Mouse (Mus musculus) midbrain, embryonic 13.5 days (tissue): Measurements from ENCODE around the gene Islr2. TPM values are rescaled to one million over a fixed set of nuclear protein-coding genes. Genes with fewer than 3 reads are reported as not detected.

ENCODE experiments used
- ATAC-seq: fragments of 200-750 bp; cut with Nextera tagmentation; 2 replicates; pipeline ENCODE4 v1.8.0; 2017; ENCODE audit warnings: mild to moderate bottlenecking, moderate TSS enrichment, moderate library complexity
- H3K27ac ChIP-seq: fragments of 300-500 bp; sonication (generic); 2 replicates; pipeline ENCODE4 v1.5.1; 2015; ENCODE audit warnings: inconsistent platforms, mild to moderate bottlenecking, moderate library complexity
- H3K27me3 ChIP-seq: fragments of 300-500 bp; sonication (generic); 2 replicates; pipeline ENCODE4 v1.6.1; 2015; ENCODE audit warnings: mild to moderate bottlenecking, inconsistent platforms
- H3K36me3 ChIP-seq: fragments of 300-500 bp; sonication (generic); 2 replicates; pipeline ENCODE4 v1.6.1; 2015; ENCODE audit warnings: mild to moderate bottlenecking, inconsistent platforms
- H3K4me1 ChIP-seq: fragments of 300-500 bp; sonication (generic); replicated peaks from 2 replicates; pipeline ENCODE4 v1.6.1; 2015; ENCODE audit warnings: inconsistent platforms
- H3K4me2 ChIP-seq: fragments of 300-500 bp; sonication (generic); replicated peaks from 2 replicates; pipeline ENCODE4 v1.6.1; 2015; ENCODE audit warnings: moderate library complexity, mild to moderate bottlenecking, inconsistent platforms
- H3K4me3 ChIP-seq: fragments of 300-500 bp; sonication (generic); replicated peaks from 2 replicates; pipeline ENCODE4 v1.5.1; 2015; ENCODE audit warnings: mild to moderate bottlenecking, inconsistent platforms
- H3K9ac ChIP-seq: fragments of 300-500 bp; sonication (generic); replicated peaks from 2 replicates; pipeline ENCODE4 v1.6.1; 2015; ENCODE audit warnings: mild to moderate bottlenecking, inconsistent platforms
- H3K9me3 ChIP-seq: fragments of 300-500 bp; sonication (generic); 2 replicates; pipeline ENCODE4 v1.6.1; 2016; ENCODE audit warnings: mild to moderate bottlenecking, inconsistent platforms
- WGBS: fragments of 180-500 bp; shearing (Covaris S2); methylation state at CpG from one replicate; pipeline ENCODE4 v1.1.7; 2015; 5-methylcytosine and 5-hydroxymethylcytosine counted together
- microRNA-seq: library from miRNA; unstranded; fragments of <30 nt; microRNA quantifications from one replicate; pipeline ENCODE4, GENCODE M21; 2016
- polyA plus RNA-seq: library from polyadenylated mRNA; unstranded; fragments of >200 nt; fragmentation: Nextera tagmentation; extraction: Ambion mirVana; gene quantifications from 2 replicates; pipeline ENCODE4 v1.2.1, GENCODE M21; 2015

The Islr2 gene
- polyA plus RNA-seq, 1 experiment from 2014 or later: 51.7 TPM

GRCm38 (mm10) chr9:58157838-58158237 lies 46.3 kb downstream of the Islr2 start:
- no peak overlapping the region for H3K27ac ChIP-seq
- ATAC-seq: no peak
- no peak overlapping the region for H3K4me2 ChIP-seq
- H3K27me3 ChIP-seq: no peaks in the 10 kb centered on the region
- WGBS: 92% methylated on average over 13 of the region's 13 CpGs
- H3K36me3 ChIP-seq: no peaks in the 10 kb centered on the region
- H3K9me3 ChIP-seq: no peaks in the 10 kb centered on the region
- no peak overlapping the region for H3K9ac ChIP-seq
- H3K4me3 ChIP-seq: no peak overlapping the region
- peaks cover 25% of the 10 kb centered on the region for H3K4me1 ChIP-seq

GRCm38 (mm10) chr9:58156819-58157560 lies 47.1 kb downstream of the Islr2 start:
- WGBS: 91% methylated on average over 22 of the region's 22 CpGs
- peaks cover 25% of the 10 kb centered on the region for H3K4me1 ChIP-seq
- H3K36me3 ChIP-seq: no peaks in the 10 kb centered on the region
- H3K27ac ChIP-seq: no peak overlapping the region
- no peak overlapping the region for H3K9ac ChIP-seq
- no peak overlapping the region for H3K4me2 ChIP-seq
- H3K27me3 ChIP-seq: no peaks in the 10 kb centered on the region
- H3K4me3 ChIP-seq: no peak overlapping the region
- no peak; the same call in 1 of the 2 replicates for ATAC-seq
- no peaks in the 10 kb centered on the region for H3K9me3 ChIP-seq

- Histone ChIP-seq H3K9me3 (no peaks in the 10 kb centered on the region), H3K27ac (no peak overlapping the region), H3K4me1 (peaks cover 25% of the 10 kb centered on the region), H3K4me2 (no peak overlapping the region), H3K4me3 (no peak overlapping the region), H3K36me3 (no peaks in the 10 kb centered on the region), H3K27me3 (no peaks in the 10 kb centered on the region), H3K9ac (no peak overlapping the region)
- ATAC-seq: no peak
- WGBS: 66% methylated on average over 3 of the region's 3 CpGs
Observed at GRCm38 (mm10) chr9:58155366-58155765, 48.8 kb downstream of the Islr2 start.

- Histone ChIP-seq H3K9me3 (no peaks in the 10 kb centered on the region), H3K27me3 (no peaks in the 10 kb centered on the region), H3K9ac (no peak overlapping the region), H3K4me3 (no peak overlapping the region), H3K4me1 (peaks cover 15% of the 10 kb centered on the region), H3K4me2 (no peak overlapping the region), H3K36me3 (no peaks in the 10 kb centered on the region), H3K27ac (no peak overlapping the region)
- no peak for ATAC-seq
- 73% methylated on average over 3 of the region's 3 CpGs for WGBS
Observed at GRCm38 (mm10) chr9:58153095-58153494, 51.0 kb downstream of the Islr2 start.

GRCm38 (mm10) chr9:58150733-58151361 lies 53.3 kb downstream of the Islr2 start:
- WGBS: 75% methylated on average over 4 of the region's 4 CpGs

GRCm38 (mm10) chr9:58148806-58149205 lies 55.3 kb downstream of the Islr2 start:
- H3K4me1 ChIP-seq: peaks cover 13% of the 10 kb centered on the region
- no peak overlapping the region for H3K4me2 ChIP-seq
- 66% methylated on average over 2 of the region's 2 CpGs for WGBS
- H3K9me3 ChIP-seq: no peaks in the 10 kb centered on the region
- H3K36me3 ChIP-seq: no peaks in the 10 kb centered on the region
- no peak overlapping the region for H3K9ac ChIP-seq
- no peaks in the 10 kb centered on the region for H3K27me3 ChIP-seq
- no peak for ATAC-seq
- no peak overlapping the region for H3K4me3 ChIP-seq
- H3K27ac ChIP-seq: no peak overlapping the region

More at GRCm38 (mm10) chr9:58150733-58151361, 53.3 kb downstream of the Islr2 start:
- peaks cover 7% of the 10 kb centered on the region for H3K4me1 ChIP-seq
- no peaks in the 10 kb centered on the region for H3K36me3 ChIP-seq
- ATAC-seq: no peak
- H3K4me3 ChIP-seq: no peak overlapping the region
- H3K27ac ChIP-seq: no peak overlapping the region
- H3K4me2 ChIP-seq: no peak overlapping the region
- H3K9me3 ChIP-seq: no peaks in the 10 kb centered on the region
- H3K27me3 ChIP-seq: no peaks in the 10 kb centered on the region
- no peak overlapping the region for H3K9ac ChIP-seq

Small RNA genes within 50 kb of the gene (microRNA-seq; reads per million reads assigned to microRNA genes)
- gene Mir6385: not detected

Other genes with a start within 250 kb of the Islr2 start
- 0.30 and 0.38 TPM in 2 replicates for gene Cyp11a1, start 197.9 kb downstream of the Islr2 start, polyA plus RNA-seq
- 8.1 and 9.9 TPM in 2 replicates for gene Stra6, start 140.5 kb downstream of the Islr2 start, polyA plus RNA-seq
- gene Ccdc33, start 85.5 kb downstream of the Islr2 start, polyA plus RNA-seq: 0.73 and 0.80 TPM in 2 replicates
- 21.4 and 25.3 TPM in 2 replicates for gene Islr, start within 50 bp of the Islr2 start, polyA plus RNA-seq
- 4.1 and 4.8 TPM in 2 replicates for gene Pml, start 45.5 kb upstream of the Islr2 start, polyA plus RNA-seq
- gene Stoml1, start 48.8 kb upstream of the Islr2 start, polyA plus RNA-seq: 94.8 and 97.2 TPM in 2 replicates
- 3.9 and 4.8 TPM in 2 replicates for gene Loxl1, start 108.9 kb upstream of the Islr2 start, polyA plus RNA-seq
- not detected in 2 replicates for gene Tbc1d21, start 166.1 kb upstream of the Islr2 start, polyA plus RNA-seq